Mouse (Mus musculus): ENCODE measurements around the gene Ccl24. TPM values are rescaled to one million over a fixed set of nuclear protein-coding genes. Genes with fewer than 3 reads are reported as not detected.

The Ccl24 gene
- polyA plus RNA-seq, 2 experiments from 2014 or later: not detected

GRCm38 (mm10) chr5:135544865-135545797 is 27.7 kb downstream of the Ccl24 start, which contains the start of gene Hip1:
TSS of gene Hip1 (minus strand) at chr5:135545120.
- peak; percentile 98 for ATAC-seq

GRCm38 (mm10) chr5:135544032-135544558 is 28.8 kb downstream of the Ccl24 start:
- ATAC-seq: no peak

- peak; percentile 40 for ATAC-seq
Observed at GRCm38 (mm10) chr5:135537794-135538214, 35.0 kb downstream of the Ccl24 start.

- ATAC-seq: peak; percentile 88
Observed at GRCm38 (mm10) chr5:135537326-135537725, 35.5 kb downstream of the Ccl24 start.

GRCm38 (mm10) chr5:135535867-135536266 is 37.0 kb downstream of the Ccl24 start:
- ATAC-seq: no peak

- ATAC-seq: no peak
Observed at GRCm38 (mm10) chr5:135533431-135533830, 39.4 kb downstream of the Ccl24 start.

- ATAC-seq: no peak
Observed at GRCm38 (mm10) chr5:135531306-135531845, 41.5 kb downstream of the Ccl24 start.

- ATAC-seq: no peak
Observed at GRCm38 (mm10) chr5:135529964-135530363, 42.9 kb downstream of the Ccl24 start.

- no peak for ATAC-seq
Observed at GRCm38 (mm10) chr5:135529310-135529709, 43.5 kb downstream of the Ccl24 start.

GRCm38 (mm10) chr5:135527986-135528385 is 44.9 kb downstream of the Ccl24 start:
- no peak for ATAC-seq

GRCm38 (mm10) chr5:135524660-135525560 is 47.9 kb downstream of the Ccl24 start:
- ATAC-seq: no peak

- no peak for ATAC-seq
Observed at GRCm38 (mm10) chr5:135524087-135524486, 48.8 kb downstream of the Ccl24 start.

GRCm38 (mm10) chr5:135522111-135522722 is 50.6 kb downstream of the Ccl24 start:
- no peak for ATAC-seq

Other genes starting within 250 kb of the Ccl24 start
- not detected for gene Fkbp6, start 223.0 kb downstream of the Ccl24 start, polyA plus RNA-seq (2017; shearing (Covaris generic))
- gene Trim50, start 219.8 kb downstream of the Ccl24 start, polyA plus RNA-seq (2017; shearing (Covaris generic)): under 1 TPM in 1 of 2 experiments, not detected in 1; 0.22 TPM
- gene Nsun5, start 203.1 kb downstream of the Ccl24 start, polyA plus RNA-seq (2017; shearing (Covaris generic)): 10 to 100 TPM; 19.9 to 22.0 TPM
- 10 to 100 TPM; 10.8 to 17.4 TPM for gene Pom121, start 178.5 kb downstream of the Ccl24 start, polyA plus RNA-seq (2017; shearing (Covaris generic))
- gene Hip1, start 27.9 kb downstream of the Ccl24 start, polyA plus RNA-seq (2017; shearing (Covaris generic)): 1 to 10 TPM; 8.6 to 8.7 TPM
- not detected for gene Ccl26, start 9.5 kb downstream of the Ccl24 start, polyA plus RNA-seq (2017; shearing (Covaris generic))
- gene Rhbdd2, start 59.6 kb upstream of the Ccl24 start, polyA plus RNA-seq (2017; shearing (Covaris generic)): 10 to 100 TPM; 17.1 to 21.6 TPM
- 10 to 100 TPM; 15.7 to 21.9 TPM for gene Por, start 97.0 kb upstream of the Ccl24 start, polyA plus RNA-seq (2017; shearing (Covaris generic))
- 10 to 100 TPM; 41.4 to 47.0 TPM for gene Tmem120a, start 171.4 kb upstream of the Ccl24 start, polyA plus RNA-seq (2017; shearing (Covaris generic))
- under 1 TPM in 1 of 2 experiments, not detected in 1; 0.95 TPM for gene Styxl1, start 205.3 kb upstream of the Ccl24 start, polyA plus RNA-seq (2017; shearing (Covaris generic))
- 100 to 1,000 TPM; 625 to 710 TPM for gene Mdh2, start 205.4 kb upstream of the Ccl24 start, polyA plus RNA-seq (2017; shearing (Covaris generic))
- not detected for gene Srrm3, start 233.8 kb upstream of the Ccl24 start, polyA plus RNA-seq (2017; shearing (Covaris generic))